Mouse (Mus musculus): Measurements from ENCODE around the gene Cd53. TPM values are rescaled to one million over a fixed set of nuclear protein-coding genes. Genes with fewer than 3 reads are reported as not detected.

Gene Cd53
- not detected in 2 replicates for polyA plus RNA-seq (2012)

- no peak for TF ChIP-seq GATA1 (IDR thresholded peaks at IDR 0.05; ENCODE audit: low read length)
Measured at GRCm38 (mm10) chr3:106789930-106790329, at the start of gene Cd53. TSS of gene Cd53 (minus strand) at chr3:106790149.

- no peak for TF ChIP-seq GATA1 (IDR thresholded peaks at IDR 0.05; ENCODE audit: low read length)
Measured at GRCm38 (mm10) chr3:106832107-106832506, 42.2 kb upstream of the Cd53 start.

GRCm38 (mm10) chr3:106826187-106826586, 36.2 kb upstream of the Cd53 start, which contains the start of gene Olfr266:
TSS of gene Olfr266 (minus strand) at chr3:106826287.
- TF ChIP-seq GATA1 (IDR thresholded peaks at IDR 0.05; ENCODE audit: low read length) = no peak

- TF ChIP-seq GATA1 (IDR thresholded peaks at IDR 0.05; ENCODE audit: low read length) = no peak
Measured at GRCm38 (mm10) chr3:106817676-106818075, 27.7 kb upstream of the Cd53 start.

GRCm38 (mm10) chr3:106808972-106809695, 19.2 kb upstream of the Cd53 start:
- no peak for TF ChIP-seq GATA1 (IDR thresholded peaks at IDR 0.05; ENCODE audit: low read length)

GRCm38 (mm10) chr3:106798079-106798478, 8.1 kb upstream of the Cd53 start:
- no peak for TF ChIP-seq GATA1 (IDR thresholded peaks at IDR 0.05; ENCODE audit: low read length)

GRCm38 (mm10) chr3:106788440-106788887, 1.5 kb downstream of the Cd53 start:
- TF ChIP-seq GATA1 (IDR thresholded peaks at IDR 0.05; ENCODE audit: low read length) = peak; percentile 60

- TF ChIP-seq GATA1 (IDR thresholded peaks at IDR 0.05; ENCODE audit: low read length) = no peak
Measured at GRCm38 (mm10) chr3:106787972-106788371, 2.0 kb downstream of the Cd53 start.

- TF ChIP-seq GATA1 (IDR thresholded peaks at IDR 0.05; ENCODE audit: low read length) = no peak
Measured at GRCm38 (mm10) chr3:106785130-106785529, 4.8 kb downstream of the Cd53 start.

GRCm38 (mm10) chr3:106771834-106772233, 18.1 kb downstream of the Cd53 start:
- TF ChIP-seq GATA1 (IDR thresholded peaks at IDR 0.05; ENCODE audit: low read length) = no peak

GRCm38 (mm10) chr3:106755898-106756297, 34.1 kb downstream of the Cd53 start:
- no peak for TF ChIP-seq GATA1 (IDR thresholded peaks at IDR 0.05; ENCODE audit: low read length)

- TF ChIP-seq GATA1 (IDR thresholded peaks at IDR 0.05; ENCODE audit: low read length) = no peak
Measured at GRCm38 (mm10) chr3:106722028-106722945, 67.7 kb downstream of the Cd53 start.

- no peak for TF ChIP-seq GATA1 (IDR thresholded peaks at IDR 0.05; ENCODE audit: low read length)
Measured at GRCm38 (mm10) chr3:106721397-106722027, 68.4 kb downstream of the Cd53 start.

Other genes with a start within 250 kb of the Cd53 start
- 0.78 and 1.2 TPM in 2 replicates for gene Dram2, start 242.4 kb downstream of the Cd53 start, polyA plus RNA-seq (2012)
- 1.2 and 1.5 TPM in 2 replicates for gene Cept1, start 242.3 kb downstream of the Cd53 start, polyA plus RNA-seq (2012)
- 1.8 and 2.3 TPM in 2 replicates for gene Lrif1, start 105.2 kb downstream of the Cd53 start, polyA plus RNA-seq (2012)
- not detected in 2 replicates for gene Olfr266, start 36.1 kb upstream of the Cd53 start, polyA plus RNA-seq (2012)
- not detected in 2 replicates for gene Kcna3, start 246.0 kb upstream of the Cd53 start, polyA plus RNA-seq (2012)